Mouse (Mus musculus): ENCODE measurements around the gene Gm20388.

GRCm38 (mm10) chr8:121792627-121793026 is 1882.0 kb downstream of the Gm20388 start:
- no peak for TF ChIP-seq CTCF (IDR thresholded peaks at IDR 0.05; ENCODE audit: insufficient read depth, low read depth, low read length)
- TF ChIP-seq POLR2A (IDR thresholded peaks at IDR 0.05; ENCODE audit: insufficient read depth, low read depth, low read length), result no peak

Measured in olfactory bulb, adult 2 months (tissue).